Mouse (Mus musculus) cerebellum, adult 2 months (tissue): ENCODE measurements around the gene Kras.

ENCODE experiments used
- CTCF ChIP-seq: fragments of 200-500 bp; IDR thresholded peaks from 2 replicates; pipeline ENCODE4 v1.5.1; 2011; ENCODE audit warnings: low read depth, mild to moderate bottlenecking, control low read depth, low read length, moderate library complexity, borderline replicate concordance; ENCODE audit not compliant: insufficient read depth
- POLR2A ChIP-seq: fragments of 200-500 bp; IDR thresholded peaks from 2 replicates; pipeline ENCODE4 v1.6.1; 2011; ENCODE audit warnings: low read length, control low read depth, borderline replicate concordance; ENCODE audit not compliant: insufficient read depth

DNA sequence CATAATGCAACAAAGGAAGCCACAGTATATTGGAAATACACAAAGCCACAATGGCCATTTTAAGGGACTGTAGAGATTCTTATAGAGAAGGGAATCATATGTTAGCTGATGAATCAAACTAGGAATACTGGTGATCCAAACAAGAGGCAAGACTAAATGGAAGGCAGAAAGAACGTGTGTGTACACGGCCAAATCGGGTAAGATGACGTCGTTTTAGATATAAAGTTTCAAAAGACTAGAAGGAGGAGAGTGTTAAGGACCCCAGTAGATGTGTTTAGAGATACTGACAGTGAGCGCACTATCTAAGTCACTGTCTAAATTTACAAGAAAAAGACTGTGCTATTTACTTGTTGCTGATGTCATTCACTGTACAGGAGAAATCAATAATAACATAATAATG lies 25.8 kb downstream of the Kras start:
- TF ChIP-seq CTCF: no peak
- TF ChIP-seq POLR2A: no peak
